Mouse (Mus musculus) forebrain, embryonic 15.5 days (tissue): Measurements from ENCODE around the gene Fam234b. TPM values are rescaled to one million over a fixed set of nuclear protein-coding genes. Genes with fewer than 3 reads are reported as not detected.

Source experiments
- ATAC-seq: fragments of 200-750 bp; cut with Nextera tagmentation; replicated peaks from 2 replicates; pipeline ENCODE4 v1.8.0; 2017; ENCODE audit warnings: mild to moderate bottlenecking, moderate TSS enrichment, moderate library complexity
- H3K27ac ChIP-seq: fragments of 300-500 bp; sonication (generic); replicated peaks from 2 replicates; pipeline ENCODE4 v1.5.1; 2015; ENCODE audit warnings: mild to moderate bottlenecking, inconsistent platforms
- H3K27me3 ChIP-seq: fragments of 300-500 bp; sonication (generic); 2 replicates; pipeline ENCODE4 v1.6.1; 2015; ENCODE audit warnings: inconsistent platforms
- H3K36me3 ChIP-seq: fragments of 300-500 bp; sonication (generic); 2 replicates; pipeline ENCODE4 v1.6.1; 2015; ENCODE audit warnings: mild to moderate bottlenecking, inconsistent platforms
- H3K4me1 ChIP-seq: fragments of 300-500 bp; sonication (generic); 2 replicates; pipeline ENCODE4 v1.6.1; 2015; ENCODE audit warnings: inconsistent platforms
- H3K4me2 ChIP-seq: fragments of 300-500 bp; sonication (generic); replicated peaks from 2 replicates; pipeline ENCODE4 v1.6.1; 2015; ENCODE audit warnings: mild to moderate bottlenecking, inconsistent platforms
- H3K4me3 ChIP-seq: fragments of 300-500 bp; sonication (generic); 2 replicates; pipeline ENCODE4 v1.5.1; 2015; ENCODE audit warnings: mild to moderate bottlenecking, inconsistent platforms
- H3K9ac ChIP-seq: fragments of 300-500 bp; sonication (generic); replicated peaks from 2 replicates; pipeline ENCODE4 v1.6.1; 2015; ENCODE audit warnings: mild to moderate bottlenecking, inconsistent platforms
- H3K9me3 ChIP-seq: fragments of 300-500 bp; sonication (generic); 2 replicates; pipeline ENCODE4 v1.6.1; 2016; ENCODE audit warnings: inconsistent platforms
- WGBS: fragments of 180-500 bp; shearing (Covaris S2); methylation state at CpG from one replicate; pipeline ENCODE4 v1.1.7; 2015; ENCODE audit warnings: mixed read lengths; 5-methylcytosine and 5-hydroxymethylcytosine counted together
- polyA plus RNA-seq: library from polyadenylated mRNA; unstranded; fragments of >200 nt; fragmentation: Nextera tagmentation; extraction: Ambion mirVana; gene quantifications from 2 replicates; pipeline ENCODE4 v1.2.1, GENCODE M21; 2015

The Fam234b gene
- polyA plus RNA-seq, 1 experiment from 2014 or later = 86.7 TPM

GRCm38 (mm10) chr6:135187076-135187917 is 10.5 kb upstream of the Fam234b start:
- H3K27me3 ChIP-seq = no peaks in the 10 kb centered on the region
- no peak for ATAC-seq
- H3K36me3 ChIP-seq = no peaks in the 10 kb centered on the region
- H3K9ac ChIP-seq = no peak overlapping the region
- no peak overlapping the region for H3K4me3 ChIP-seq
- 83% methylated on average over 10 of the region's 10 CpGs for WGBS
- H3K4me1 ChIP-seq = no peaks in the 10 kb centered on the region
- no peak overlapping the region for H3K4me2 ChIP-seq
- H3K9me3 ChIP-seq = no peaks in the 10 kb centered on the region
- H3K27ac ChIP-seq = no peak overlapping the region

- H3K4me2 ChIP-seq = no peak overlapping the region
- H3K4me1 ChIP-seq = no peaks in the 10 kb centered on the region
- no peaks in the 10 kb centered on the region for H3K9me3 ChIP-seq
- H3K27me3 ChIP-seq = no peaks in the 10 kb centered on the region
- no peak overlapping the region for H3K27ac ChIP-seq
- no peak for ATAC-seq
- 84% methylated on average over 4 of the region's 4 CpGs for WGBS
- no peaks in the 10 kb centered on the region for H3K36me3 ChIP-seq
- H3K4me3 ChIP-seq = no peak overlapping the region
- no peak overlapping the region for H3K9ac ChIP-seq
Measured at GRCm38 (mm10) chr6:135188629-135189028, 9.1 kb upstream of the Fam234b start.

GRCm38 (mm10) chr6:135190122-135190521 is 7.7 kb upstream of the Fam234b start:
- no peak overlapping the region for H3K27ac ChIP-seq
- H3K4me2 ChIP-seq = no peak overlapping the region
- H3K9me3 ChIP-seq = no peaks in the 10 kb centered on the region
- no peaks in the 10 kb centered on the region for H3K4me1 ChIP-seq
- no peak overlapping the region for H3K9ac ChIP-seq
- H3K27me3 ChIP-seq = no peaks in the 10 kb centered on the region
- 60% methylated on average over 6 of the region's 6 CpGs for WGBS
- ATAC-seq = no peak
- H3K36me3 ChIP-seq = no peaks in the 10 kb centered on the region
- no peak overlapping the region for H3K4me3 ChIP-seq

GRCm38 (mm10) chr6:135191906-135192305 is 5.9 kb upstream of the Fam234b start:
- no peak overlapping the region for H3K27ac ChIP-seq
- H3K9ac ChIP-seq = no peak overlapping the region
- 91% methylated on average over 1 of the region's 1 CpGs for WGBS
- H3K4me1 ChIP-seq = no peaks in the 10 kb centered on the region
- no peaks in the 10 kb centered on the region for H3K27me3 ChIP-seq
- no peak overlapping the region for H3K4me3 ChIP-seq
- H3K4me2 ChIP-seq = no peak overlapping the region
- ATAC-seq = no peak
- no peaks in the 10 kb centered on the region for H3K9me3 ChIP-seq
- no peaks in the 10 kb centered on the region for H3K36me3 ChIP-seq

- WGBS = 75% methylated on average over 8 of the region's 8 CpGs
- no peaks in the 10 kb centered on the region for H3K27me3 ChIP-seq
- ATAC-seq = no peak
Measured at GRCm38 (mm10) chr6:135192993-135193392, 4.8 kb upstream of the Fam234b start.

GRCm38 (mm10) chr6:135193733-135194132 is 4.0 kb upstream of the Fam234b start:
- 27% methylated on average over 4 of the region's 4 CpGs for WGBS
- Histone ChIP-seq H3K9me3 (no peaks in the 10 kb centered on the region), H3K9ac (no peak overlapping the region), H3K4me3 (no peak overlapping the region), H3K4me2 (no peak overlapping the region), H3K27me3 (no peaks in the 10 kb centered on the region), H3K27ac (no peak overlapping the region), H3K36me3 (no peaks in the 10 kb centered on the region), H3K4me1 (peaks cover 7% of the 10 kb centered on the region)
- ATAC-seq = no peak

More at GRCm38 (mm10) chr6:135192993-135193392, 4.8 kb upstream of the Fam234b start:
- no peak overlapping the region for H3K27ac ChIP-seq
- H3K4me3 ChIP-seq = no peak overlapping the region
- H3K9me3 ChIP-seq = no peaks in the 10 kb centered on the region
- H3K4me2 ChIP-seq = no peak overlapping the region
- peaks cover 4% of the 10 kb centered on the region for H3K4me1 ChIP-seq
- H3K36me3 ChIP-seq = no peaks in the 10 kb centered on the region
- no peak overlapping the region for H3K9ac ChIP-seq

GRCm38 (mm10) chr6:135194907-135195306 is 2.9 kb upstream of the Fam234b start:
- no peak overlapping the region for H3K4me3 ChIP-seq
- H3K9me3 ChIP-seq = no peaks in the 10 kb centered on the region
- no peak overlapping the region for H3K27ac ChIP-seq
- 81% methylated on average over 4 of the region's 4 CpGs for WGBS
- H3K4me1 ChIP-seq = peaks cover 18% of the 10 kb centered on the region
- no peaks in the 10 kb centered on the region for H3K27me3 ChIP-seq
- H3K9ac ChIP-seq = no peak overlapping the region
- no peak for ATAC-seq
- no peak overlapping the region for H3K4me2 ChIP-seq
- no peaks in the 10 kb centered on the region for H3K36me3 ChIP-seq

- ATAC-seq = no peak
- no peak overlapping the region for H3K4me2 ChIP-seq
- 86% methylated on average over 8 of the region's 8 CpGs for WGBS
Measured at GRCm38 (mm10) chr6:135196707-135197106, 1.1 kb upstream of the Fam234b start.

GRCm38 (mm10) chr6:135197446-135197845 is 331 bp upstream of the Fam234b start:
- Histone ChIP-seq H3K27me3 (no peaks in the 10 kb centered on the region), H3K9me3 (no peaks in the 10 kb centered on the region), H3K4me3 (peak overlapping the region; percentile 82), H3K4me2 (peak overlapping the region; percentile 92), H3K27ac (no peak overlapping the region), H3K4me1 (peaks cover 21% of the 10 kb centered on the region), H3K36me3 (no peaks in the 10 kb centered on the region), H3K9ac (peak overlapping the region; percentile 89)
- no peak for ATAC-seq
- WGBS = 21% methylated on average over 7 of the region's 7 CpGs

More at GRCm38 (mm10) chr6:135196707-135197106, 1.1 kb upstream of the Fam234b start:
- Histone ChIP-seq H3K4me3 (no peak overlapping the region), H3K4me1 (peaks cover 21% of the 10 kb centered on the region), H3K9ac (no peak overlapping the region), H3K36me3 (no peaks in the 10 kb centered on the region), H3K27ac (no peak overlapping the region), H3K9me3 (no peaks in the 10 kb centered on the region), H3K27me3 (no peaks in the 10 kb centered on the region)

- Histone ChIP-seq H3K4me1 (peaks cover 23% of the 10 kb centered on the region), H3K4me2 (peak overlapping the region; percentile 92), H3K27me3 (no peaks in the 10 kb centered on the region), H3K9me3 (no peaks in the 10 kb centered on the region), H3K4me3 (peak overlapping the region; percentile 82), H3K9ac (peak overlapping the region; percentile 89), H3K27ac (no peak overlapping the region), H3K36me3 (no peaks in the 10 kb centered on the region)
- 28% methylated on average over 6 of the region's 6 CpGs for WGBS
- no peak for ATAC-seq
Measured at GRCm38 (mm10) chr6:135198726-135199125, 949 bp downstream of the Fam234b start.

- no peak overlapping the region for H3K27ac ChIP-seq
- 80% methylated on average over 16 of the region's 16 CpGs for WGBS
- H3K9ac ChIP-seq = no peak overlapping the region
- H3K4me3 ChIP-seq = no peak overlapping the region
- H3K27me3 ChIP-seq = no peaks in the 10 kb centered on the region
- H3K4me1 ChIP-seq = peaks cover 26% of the 10 kb centered on the region
- no peaks in the 10 kb centered on the region for H3K36me3 ChIP-seq
- no peak for ATAC-seq
- H3K4me2 ChIP-seq = no peak overlapping the region
- no peaks in the 10 kb centered on the region for H3K9me3 ChIP-seq
Measured at GRCm38 (mm10) chr6:135200122-135200957, 2.6 kb downstream of the Fam234b start.

GRCm38 (mm10) chr6:135202668-135203067 is 4.9 kb downstream of the Fam234b start:
- ATAC-seq = no peak
- Histone ChIP-seq H3K36me3 (no peaks in the 10 kb centered on the region), H3K27me3 (no peaks in the 10 kb centered on the region), H3K4me3 (no peak overlapping the region), H3K9ac (no peak overlapping the region), H3K27ac (no peak overlapping the region), H3K4me1 (peaks cover 28% of the 10 kb centered on the region), H3K9me3 (no peaks in the 10 kb centered on the region), H3K4me2 (no peak overlapping the region)
- whole genome bisulfite sequencing = 93% methylated on average over 6 of the region's 6 CpGs
